Mouse (Mus musculus): ENCODE measurements around the gene Pcdh9. TPM values are rescaled to one million over a fixed set of nuclear protein-coding genes. Genes with fewer than 3 reads are reported as not detected.
"Not testable (repeated sequence)": the region's sequence is repeated elsewhere in the genome, so short reads cannot be mapped to it uniquely, and the experiment has no call there.

Gene Pcdh9
- total RNA-seq, 2 experiments from 2014 or later, result 186 to 215 TPM

- no peak for DNase-seq (ENCODE audit: low spot score in 2 of 2)
- intact Hi-C loops (cut with DNase I), result no loop called here
These were observed 605.3 kb downstream of the Pcdh9 start for GRCm38 (mm10) chr14:93285136-93285535.

- no peak for DNase-seq (ENCODE audit: low spot score in 2 of 2)
- intact Hi-C loops (cut with DNase I), result no loop called here
These were observed 606.5 kb downstream of the Pcdh9 start for GRCm38 (mm10) chr14:93284009-93284408.

GRCm38 (mm10) chr14:93275661-93276060 is 614.8 kb downstream of the Pcdh9 start:
- intact Hi-C loops (cut with DNase I), result no loop called here
- no peak for DNase-seq (ENCODE audit: low spot score in 2 of 2)

- intact Hi-C loops (cut with DNase I), result no loop called here
- DNase-seq (ENCODE audit: low spot score in 2 of 2), result peak; percentile 10 to 30
These were observed 615.7 kb downstream of the Pcdh9 start for GRCm38 (mm10) chr14:93274767-93275166.

- no peak for DNase-seq (ENCODE audit: low spot score in 2 of 2)
- intact Hi-C loops (cut with DNase I), result no loop called here
These were observed 637.1 kb downstream of the Pcdh9 start for GRCm38 (mm10) chr14:93253411-93253810.

- intact Hi-C loops (cut with DNase I), result no loop called here
- no peak for DNase-seq (ENCODE audit: low spot score in 2 of 2)
These were observed 650.2 kb downstream of the Pcdh9 start for GRCm38 (mm10) chr14:93240263-93240662.

GRCm38 (mm10) chr14:93234333-93234732 is 656.1 kb downstream of the Pcdh9 start:
- DNase-seq (ENCODE audit: low spot score in 2 of 2), result no peak
- intact Hi-C loops (cut with DNase I), result no loop called here

GRCm38 (mm10) chr14:93233599-93233998 is 656.9 kb downstream of the Pcdh9 start:
- intact Hi-C loops (cut with DNase I), result no loop called here
- DNase-seq (ENCODE audit: low spot score in 2 of 2), result no peak

- peak; percentile 84 to 88 for DNase-seq (ENCODE audit: low spot score in 2 of 2)
These were observed 675.6 kb downstream of the Pcdh9 start for GRCm38 (mm10) chr14:93214846-93215245.

GRCm38 (mm10) chr14:93199791-93200190 is 690.7 kb downstream of the Pcdh9 start:
- intact Hi-C loops (cut with DNase I), result no loop called here
- no peak for DNase-seq (ENCODE audit: low spot score in 2 of 2)

More at GRCm38 (mm10) chr14:93214846-93215245, 675.6 kb downstream of the Pcdh9 start:
- intact Hi-C loops (cut with DNase I), result not testable (repeated sequence)

GRCm38 (mm10) chr14:93182606-93183491 is 707.6 kb downstream of the Pcdh9 start:
- no peak for DNase-seq (ENCODE audit: low spot score in 2 of 2)
- intact Hi-C loops (cut with DNase I), result no loop called here

- intact Hi-C loops (cut with DNase I), result no loop called here
- no peak for DNase-seq (ENCODE audit: low spot score in 2 of 2)
These were observed 721.3 kb downstream of the Pcdh9 start for GRCm38 (mm10) chr14:93169201-93169600.

GRCm38 (mm10) chr14:93168367-93168766 is 722.1 kb downstream of the Pcdh9 start:
- no peak for DNase-seq (ENCODE audit: low spot score in 2 of 2)
- intact Hi-C loops (cut with DNase I), result no loop called here

GRCm38 (mm10) chr14:93143414-93143813 is 747.1 kb downstream of the Pcdh9 start:
- intact Hi-C loops (cut with DNase I), result no loop called here
- no peak for DNase-seq (ENCODE audit: low spot score in 2 of 2)

- intact Hi-C loops (cut with DNase I), result no loop called here
These were observed 748.4 kb downstream of the Pcdh9 start for GRCm38 (mm10) chr14:93142076-93142475.

GRCm38 (mm10) chr14:93126993-93127392 is 763.5 kb downstream of the Pcdh9 start:
- no peak for DNase-seq (ENCODE audit: low spot score in 2 of 2)
- intact Hi-C loops (cut with DNase I), result no loop called here

More at GRCm38 (mm10) chr14:93142076-93142475, 748.4 kb downstream of the Pcdh9 start:
- no peak for DNase-seq (ENCODE audit: low spot score in 2 of 2)

GRCm38 (mm10) chr14:93102755-93103154 is 787.7 kb downstream of the Pcdh9 start:
- no peak for DNase-seq (ENCODE audit: low spot score in 2 of 2)
- intact Hi-C loops (cut with DNase I), result no loop called here

GRCm38 (mm10) chr14:93095081-93095480 is 795.4 kb downstream of the Pcdh9 start:
- intact Hi-C loops (cut with DNase I), result no loop called here
- no peak for DNase-seq (ENCODE audit: low spot score in 2 of 2)

- DNase-seq (ENCODE audit: low spot score in 2 of 2), result no peak
- intact Hi-C loops (cut with DNase I), result no loop called here
These were observed 797.7 kb downstream of the Pcdh9 start for GRCm38 (mm10) chr14:93092806-93093205.

GRCm38 (mm10) chr14:93085646-93086045 is 804.8 kb downstream of the Pcdh9 start:
- intact Hi-C loops (cut with DNase I), result no loop called here
- DNase-seq (ENCODE audit: low spot score in 2 of 2), result no peak

GRCm38 (mm10) chr14:93083140-93083539 is 807.3 kb downstream of the Pcdh9 start:
- DNase-seq (ENCODE audit: low spot score in 2 of 2), result no peak
- intact Hi-C loops (cut with DNase I), result no loop called here

Data from left cerebral cortex, postnatal 36 days (tissue).